Mouse (Mus musculus): ENCODE data around the gene C9orf72. TPM values are rescaled to one million over a fixed set of nuclear protein-coding genes. Genes with fewer than 3 reads are reported as not detected.

The C9orf72 gene
- polyA plus RNA-seq, 2 experiments from 2014 or later: 8.6 to 8.9 TPM

Other genes with a start within 250 kb of the C9orf72 start
- gene Ifnk, start 74.1 kb downstream of the C9orf72 start, polyA plus RNA-seq (2017; shearing (Covaris generic)): not detected
- 1 to 10 TPM; 2.9 to 5.0 TPM for gene Mob3b, start 68.7 kb downstream of the C9orf72 start, polyA plus RNA-seq (2017; shearing (Covaris generic))

Measured in activated CD4-positive, CD25-positive, alpha-beta regulatory T cell, adult 4 months (primary cell).